Mouse (Mus musculus): Measurements from ENCODE around the gene Washc2.

DNA sequence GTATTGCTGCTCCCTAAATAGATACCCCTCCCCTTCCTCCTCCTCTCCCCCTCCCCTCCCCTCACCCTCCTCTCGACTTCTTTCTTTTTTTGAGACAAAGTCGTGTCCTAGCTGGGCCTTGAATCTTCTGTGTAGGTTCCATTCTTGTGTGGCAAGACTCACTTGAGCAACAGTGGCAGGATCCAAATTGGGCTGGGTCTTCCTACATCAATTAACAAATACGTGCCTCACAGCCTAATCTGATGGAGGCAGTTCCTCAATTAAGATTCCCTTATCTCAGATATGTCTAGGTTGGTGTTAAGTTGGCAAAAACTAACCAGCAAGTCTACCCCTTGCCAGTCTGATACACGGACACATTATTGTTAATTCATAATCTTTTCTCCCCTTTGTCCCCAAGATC is 67.9 kb downstream of the Washc2 start:
- TF ChIP-seq EP300 (IDR thresholded peaks at IDR 0.05; ENCODE audit: low read depth), result no peak
- TF ChIP-seq CTCF (IDR thresholded peaks at IDR 0.05; ENCODE audit: low read depth), result no peak

Measured in liver, embryonic 14.5 days (tissue).